Mouse (Mus musculus): Measurements from ENCODE around the gene Ispd. TPM values are rescaled to one million over a fixed set of nuclear protein-coding genes. Genes with fewer than 3 reads are reported as not detected.

Ispd gene
- total RNA-seq, 1 experiment, result 1.7 TPM

DNA sequence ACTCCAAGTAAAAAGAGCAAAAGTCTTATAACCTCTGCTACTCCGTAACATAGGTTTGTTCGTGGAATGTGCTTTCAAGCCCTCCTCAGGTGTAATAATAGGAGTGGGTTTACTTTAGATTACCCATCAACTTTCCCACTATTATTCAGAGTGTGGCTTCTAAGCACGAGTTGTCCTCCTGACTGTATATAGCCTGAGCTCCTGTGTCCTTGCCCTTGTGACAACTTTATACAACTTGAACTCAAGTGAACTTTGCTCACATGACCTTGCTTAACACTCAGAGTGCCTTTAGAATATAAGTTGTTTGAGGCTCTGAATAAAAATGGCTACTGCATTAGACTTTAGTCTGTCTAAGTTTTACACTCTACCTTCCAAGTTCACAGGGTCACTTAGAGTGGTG, 100.5 kb downstream of the Ispd start:
- H3K27ac ChIP-seq (ENCODE audit: insufficient read depth, low read depth, low read length, poor library complexity, severe bottlenecking), result no peak overlapping the region
- TF ChIP-seq HCFC1 (IDR thresholded peaks at IDR 0.05; ENCODE audit: borderline replicate concordance, insufficient read depth, low read length) (no peak), CHD2 (IDR thresholded peaks at IDR 0.05; ENCODE audit: low read depth, low read length) (no peak), MAFK (IDR thresholded peaks at IDR 0.05; ENCODE audit: insufficient read depth, low read depth, low read length) (no peak), ZC3H11A (IDR thresholded peaks at IDR 0.05; ENCODE audit: borderline replicate concordance, low read depth, low read length) (no peak), ZNF384 (IDR thresholded peaks at IDR 0.05; ENCODE audit: low read depth, low read length) (no peak)
- H3K4me1 ChIP-seq (ENCODE audit: control insufficient read depth in 2 of 2, insufficient read depth in 2 of 2, low read length in 2 of 2, poor library complexity in 1 of 2), result no peaks in the 10 kb centered on the region; a peak in 1 of 4 replicates
- H3K36me3 ChIP-seq (ENCODE audit: control insufficient read depth, insufficient read depth, low read length, poor library complexity, severe bottlenecking), result no peaks in the 10 kb centered on the region
- no peaks in the 10 kb centered on the region for H3K9me3 ChIP-seq (ENCODE audit: control insufficient read depth, insufficient read depth, low read depth, low read length)
- H3K4me3 ChIP-seq (ENCODE audit: insufficient read depth in 1 of 2, low read depth in 1 of 2, low read length in 2 of 2, poor library complexity in 1 of 2, severe bottlenecking in 1 of 2), result no peak overlapping the region
- H3K9ac ChIP-seq (ENCODE audit: insufficient read depth, low read depth, low read length, poor library complexity, severe bottlenecking), result no peak overlapping the region
- peak; percentile 13 for DNase-seq (ENCODE audit: low read depth, low spot score)
- in situ Hi-C loops (cut with MboI; ENCODE audit: low sequenced_read_pairs in 2 of 2, unreplicated experiment in 2 of 2), result no loop called here

GRCm38 (mm10) chr12:36483346-36483745, 102.1 kb downstream of the Ispd start:
- TF ChIP-seq HCFC1 (IDR thresholded peaks at IDR 0.05; ENCODE audit: borderline replicate concordance, insufficient read depth, low read length), result no peak
- TF ChIP-seq ZNF384 (IDR thresholded peaks at IDR 0.05; ENCODE audit: low read depth, low read length), result no peak
- TF ChIP-seq CHD2 (IDR thresholded peaks at IDR 0.05; ENCODE audit: low read depth, low read length), result no peak
- TF ChIP-seq ZC3H11A (IDR thresholded peaks at IDR 0.05; ENCODE audit: borderline replicate concordance, low read depth, low read length), result no peak
- no peak for TF ChIP-seq MAFK (IDR thresholded peaks at IDR 0.05; ENCODE audit: insufficient read depth, low read depth, low read length)
- in situ Hi-C loops (cut with MboI; ENCODE audit: low sequenced_read_pairs in 2 of 2, unreplicated experiment in 2 of 2), result no loop called here
- no peaks in the 10 kb centered on the region; a peak in 1 of 4 replicates for H3K4me1 ChIP-seq (ENCODE audit: control insufficient read depth in 2 of 2, insufficient read depth in 2 of 2, low read length in 2 of 2, poor library complexity in 1 of 2)
- no peak overlapping the region for H3K27ac ChIP-seq (ENCODE audit: insufficient read depth, low read depth, low read length, poor library complexity, severe bottlenecking)
- no peaks in the 10 kb centered on the region for H3K36me3 ChIP-seq (ENCODE audit: control insufficient read depth, insufficient read depth, low read length, poor library complexity, severe bottlenecking)
- H3K9me3 ChIP-seq (ENCODE audit: control insufficient read depth, insufficient read depth, low read depth, low read length), result no peaks in the 10 kb centered on the region
- no peak overlapping the region for H3K4me3 ChIP-seq (ENCODE audit: insufficient read depth in 1 of 2, low read depth in 1 of 2, low read length in 2 of 2, poor library complexity in 1 of 2, severe bottlenecking in 1 of 2)
- H3K9ac ChIP-seq (ENCODE audit: insufficient read depth, low read depth, low read length, poor library complexity, severe bottlenecking), result no peak overlapping the region
- no peak for DNase-seq (ENCODE audit: low read depth, low spot score)

DNA sequence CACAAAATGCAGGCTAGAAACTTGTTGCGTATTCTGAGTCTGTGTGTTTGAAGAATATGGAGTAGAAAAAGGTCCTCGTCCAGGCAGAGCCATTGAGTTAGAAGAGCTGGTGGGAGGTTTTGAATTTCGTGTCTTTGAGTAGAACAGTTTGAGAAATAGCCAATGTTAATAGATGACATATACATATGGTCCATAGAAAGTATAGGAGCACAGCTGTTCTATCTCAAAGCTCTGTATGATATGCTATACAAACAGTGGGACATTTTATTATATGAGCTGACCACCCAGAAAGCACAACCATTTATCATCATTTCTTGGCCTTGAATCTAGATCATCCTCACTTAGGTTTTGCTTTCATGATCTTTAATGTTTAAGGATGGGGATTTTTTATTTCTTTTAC, 116.3 kb downstream of the Ispd start:
- Histone ChIP-seq H3K9ac (ENCODE audit: insufficient read depth, low read depth, low read length, poor library complexity, severe bottlenecking) (no peak overlapping the region), H3K4me3 (ENCODE audit: insufficient read depth in 1 of 2, low read depth in 1 of 2, low read length in 2 of 2, poor library complexity in 1 of 2, severe bottlenecking in 1 of 2) (no peak overlapping the region), H3K27ac (ENCODE audit: insufficient read depth, low read depth, low read length, poor library complexity, severe bottlenecking) (no peak overlapping the region), H3K36me3 (ENCODE audit: control insufficient read depth, insufficient read depth, low read length, poor library complexity, severe bottlenecking) (no peaks in the 10 kb centered on the region), H3K4me1 (ENCODE audit: control insufficient read depth in 2 of 2, insufficient read depth in 2 of 2, low read length in 2 of 2, poor library complexity in 1 of 2) (no peaks in the 10 kb centered on the region), H3K9me3 (ENCODE audit: control insufficient read depth, insufficient read depth, low read depth, low read length) (no peaks in the 10 kb centered on the region)
- DNase-seq (ENCODE audit: low read depth, low spot score), result no peak
- in situ Hi-C loops (cut with MboI; ENCODE audit: low sequenced_read_pairs in 2 of 2, unreplicated experiment in 2 of 2), result no loop called here
- no peak for TF ChIP-seq HCFC1 (IDR thresholded peaks at IDR 0.05; ENCODE audit: borderline replicate concordance, insufficient read depth, low read length)
- TF ChIP-seq ZNF384 (IDR thresholded peaks at IDR 0.05; ENCODE audit: low read depth, low read length), result no peak
- TF ChIP-seq MAFK (IDR thresholded peaks at IDR 0.05; ENCODE audit: insufficient read depth, low read depth, low read length), result no peak
- TF ChIP-seq ZC3H11A (IDR thresholded peaks at IDR 0.05; ENCODE audit: borderline replicate concordance, low read depth, low read length), result no peak
- TF ChIP-seq CHD2 (IDR thresholded peaks at IDR 0.05; ENCODE audit: low read depth, low read length), result no peak

DNA sequence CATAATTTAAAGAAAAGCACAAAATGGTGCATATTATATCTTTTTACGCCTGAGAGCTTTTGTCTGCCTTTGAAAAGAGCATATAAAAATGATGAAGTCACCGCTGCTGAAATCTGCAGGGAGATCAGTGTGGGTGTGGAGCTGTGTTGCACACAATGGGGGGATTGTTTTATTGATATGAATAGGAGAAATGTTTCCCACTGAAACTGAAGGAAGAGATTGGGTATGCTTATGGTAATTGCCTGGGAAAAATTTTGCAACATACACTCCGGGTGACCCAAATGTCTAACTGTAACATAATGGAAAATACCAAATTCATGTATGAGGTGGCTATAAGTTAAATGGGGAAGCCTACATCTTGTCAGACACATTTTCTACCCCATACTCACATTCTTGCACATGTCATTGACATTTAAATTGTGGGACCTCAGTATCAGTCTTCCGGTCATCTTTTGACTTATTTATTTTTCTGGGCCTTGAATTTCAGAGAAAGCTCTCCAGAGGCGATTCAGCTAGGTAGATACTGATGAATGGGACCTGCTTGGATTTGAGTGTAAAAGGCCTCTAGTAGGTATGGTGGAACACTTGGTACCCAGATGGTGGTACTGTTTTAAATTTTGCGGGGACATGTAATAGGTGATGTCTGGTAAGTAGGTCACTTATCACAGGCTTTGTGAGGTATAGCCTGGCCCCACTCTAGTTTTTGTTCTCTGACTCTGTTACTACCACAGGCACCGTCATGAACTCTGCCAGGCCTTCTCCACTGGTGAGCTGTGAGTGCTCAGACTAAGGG, 126.1 kb downstream of the Ispd start:
- in situ Hi-C loops (cut with MboI; ENCODE audit: low sequenced_read_pairs in 2 of 2, unreplicated experiment in 2 of 2), result no loop called here
- H3K27ac ChIP-seq (ENCODE audit: insufficient read depth, low read depth, low read length, poor library complexity, severe bottlenecking), result no peak overlapping the region
- H3K4me1 ChIP-seq (ENCODE audit: control insufficient read depth in 2 of 2, insufficient read depth in 2 of 2, low read length in 2 of 2, poor library complexity in 1 of 2), result no peaks in the 10 kb centered on the region
- no peaks in the 10 kb centered on the region for H3K36me3 ChIP-seq (ENCODE audit: control insufficient read depth, insufficient read depth, low read length, poor library complexity, severe bottlenecking)
- H3K9me3 ChIP-seq (ENCODE audit: control insufficient read depth, insufficient read depth, low read depth, low read length), result no peaks in the 10 kb centered on the region
- no peak for DNase-seq (ENCODE audit: low read depth, low spot score)
- H3K4me3 ChIP-seq (ENCODE audit: insufficient read depth in 1 of 2, low read depth in 1 of 2, low read length in 2 of 2, poor library complexity in 1 of 2, severe bottlenecking in 1 of 2), result no peak overlapping the region
- no peak overlapping the region for H3K9ac ChIP-seq (ENCODE audit: insufficient read depth, low read depth, low read length, poor library complexity, severe bottlenecking)
- no peak for TF ChIP-seq ZNF384 (IDR thresholded peaks at IDR 0.05; ENCODE audit: low read depth, low read length)
- no peak for TF ChIP-seq HCFC1 (IDR thresholded peaks at IDR 0.05; ENCODE audit: borderline replicate concordance, insufficient read depth, low read length)
- no peak for TF ChIP-seq MAFK (IDR thresholded peaks at IDR 0.05; ENCODE audit: insufficient read depth, low read depth, low read length)
- no peak for TF ChIP-seq ZC3H11A (IDR thresholded peaks at IDR 0.05; ENCODE audit: borderline replicate concordance, low read depth, low read length)
- TF ChIP-seq CHD2 (IDR thresholded peaks at IDR 0.05; ENCODE audit: low read depth, low read length), result no peak
